Mouse (Mus musculus): ENCODE data around the gene Add3.

Add3 gene

DNA sequence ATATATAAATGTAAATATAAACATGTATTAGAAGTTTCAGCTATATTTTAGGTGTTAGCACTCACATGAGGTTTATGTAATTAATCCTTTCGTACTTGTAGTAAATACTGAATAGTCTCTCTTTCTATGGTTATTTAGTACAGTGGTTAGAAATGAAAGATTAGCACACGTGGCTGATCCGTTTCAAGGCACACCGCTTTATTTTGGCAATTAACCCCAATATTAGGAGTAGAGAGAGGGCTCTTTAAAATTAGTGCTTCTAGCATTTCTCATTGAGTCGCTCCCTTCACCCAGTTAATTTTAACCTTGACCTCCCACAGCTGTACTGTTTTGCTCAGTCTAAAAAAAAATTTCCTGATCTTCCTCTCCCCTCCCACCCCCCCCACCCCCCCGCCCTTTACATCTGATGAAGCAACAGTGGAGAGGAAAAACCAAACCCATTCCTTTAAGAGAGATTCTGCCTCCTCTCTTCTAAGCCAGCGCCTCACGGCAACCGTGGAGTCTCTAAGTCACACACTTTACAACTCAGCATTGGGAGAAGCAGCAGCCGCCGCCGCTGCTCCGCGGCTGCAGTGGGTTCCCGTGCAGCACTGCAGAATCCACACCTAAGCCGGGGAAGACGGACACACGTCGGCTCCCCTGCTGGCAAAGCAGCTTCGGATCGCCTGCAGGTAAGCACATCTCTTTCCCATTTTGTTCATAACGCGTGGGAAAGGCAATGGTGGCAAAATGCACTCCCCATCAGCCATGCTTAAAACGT lies at the start of gene Add3:
Gene Add3, plus strand, starts transcription at position 400 of the 760 bp plus-strand sequence.
- in situ Hi-C loops (cut with MseI, MboI): no loop called here

DNA sequence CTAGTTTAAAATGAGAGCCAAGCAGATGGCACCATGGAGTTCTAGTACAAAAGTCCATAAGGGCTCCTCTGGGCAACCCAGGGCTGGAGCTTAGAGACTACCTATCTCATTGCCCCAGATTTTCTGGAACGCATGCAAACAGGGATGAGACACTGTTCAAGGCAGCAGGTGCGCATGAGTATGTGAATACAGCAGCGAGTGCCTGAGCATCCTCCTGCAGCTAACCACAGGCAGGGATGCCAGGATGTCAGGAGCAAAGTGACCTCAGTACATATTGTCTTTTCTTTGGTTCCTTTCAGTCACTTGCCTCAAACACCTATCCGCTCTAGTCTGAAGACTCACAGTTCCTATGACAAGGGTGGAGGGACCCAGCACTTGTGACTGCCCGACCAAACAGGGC lies 49.6 kb upstream of the Add3 start:
- in situ Hi-C loops (cut with MseI, MboI): no loop called here

DNA sequence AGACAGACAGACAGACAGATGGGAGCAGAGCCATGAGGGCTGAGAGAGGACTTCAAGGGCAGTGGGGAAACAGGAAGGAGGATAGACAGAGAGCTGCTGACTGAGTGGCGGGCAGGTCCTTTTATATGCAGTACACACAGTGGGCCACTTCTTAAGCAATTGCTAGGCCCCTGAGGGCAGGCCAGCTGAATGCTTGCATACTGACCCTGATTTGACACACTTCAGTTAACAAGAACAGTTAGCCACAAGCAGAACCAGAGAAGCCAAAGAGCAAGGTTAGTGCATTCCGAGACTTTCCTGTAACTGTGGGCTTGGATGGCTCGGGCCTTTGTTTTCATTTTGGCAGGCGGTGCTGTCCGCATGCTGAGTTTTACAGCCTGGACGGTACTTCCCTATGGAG lies 48.0 kb upstream of the Add3 start:
- in situ Hi-C loops (cut with MseI, MboI): no loop called here

DNA sequence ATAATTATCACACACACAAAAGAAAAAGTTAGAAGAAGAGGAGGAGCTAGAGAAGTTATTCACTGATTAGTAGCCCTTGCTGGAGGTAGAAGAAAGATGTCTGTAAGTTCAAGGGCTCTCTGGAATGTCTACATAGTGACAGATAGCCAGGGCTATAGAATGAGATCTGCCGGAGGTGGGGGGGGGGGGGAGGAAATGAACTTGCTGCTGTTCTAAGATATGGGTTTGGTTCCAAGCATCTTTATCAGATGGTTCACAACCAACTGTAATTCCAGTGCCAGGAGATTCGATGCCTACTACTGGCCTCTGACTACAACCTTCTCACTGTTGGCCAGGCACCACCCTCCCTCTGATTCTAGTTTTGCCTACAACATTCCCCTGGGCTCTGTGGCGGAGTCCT lies 46.9 kb upstream of the Add3 start:
- in situ Hi-C loops (cut with MseI, MboI): no loop called here

DNA sequence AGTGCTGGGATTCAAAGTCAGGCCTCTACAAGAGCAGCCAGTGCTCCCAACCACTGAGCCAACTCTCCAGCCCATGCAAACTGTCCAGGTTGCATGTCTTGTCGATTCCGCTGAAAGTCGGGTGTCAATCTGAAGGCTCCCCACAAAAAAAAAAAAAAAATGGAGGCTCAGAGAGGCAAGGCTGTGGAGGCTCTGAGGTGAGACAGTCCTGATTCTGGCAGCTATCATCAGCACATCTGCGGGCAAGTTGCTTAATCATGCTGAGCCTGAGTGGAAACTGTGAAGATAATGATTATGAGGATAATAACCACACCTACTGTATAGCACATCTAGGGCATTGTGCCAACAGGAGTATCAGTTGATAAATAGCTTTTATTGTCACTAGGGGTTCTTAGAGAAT lies 45.6 kb upstream of the Add3 start:
- in situ Hi-C loops (cut with MseI, MboI): no loop called here

DNA sequence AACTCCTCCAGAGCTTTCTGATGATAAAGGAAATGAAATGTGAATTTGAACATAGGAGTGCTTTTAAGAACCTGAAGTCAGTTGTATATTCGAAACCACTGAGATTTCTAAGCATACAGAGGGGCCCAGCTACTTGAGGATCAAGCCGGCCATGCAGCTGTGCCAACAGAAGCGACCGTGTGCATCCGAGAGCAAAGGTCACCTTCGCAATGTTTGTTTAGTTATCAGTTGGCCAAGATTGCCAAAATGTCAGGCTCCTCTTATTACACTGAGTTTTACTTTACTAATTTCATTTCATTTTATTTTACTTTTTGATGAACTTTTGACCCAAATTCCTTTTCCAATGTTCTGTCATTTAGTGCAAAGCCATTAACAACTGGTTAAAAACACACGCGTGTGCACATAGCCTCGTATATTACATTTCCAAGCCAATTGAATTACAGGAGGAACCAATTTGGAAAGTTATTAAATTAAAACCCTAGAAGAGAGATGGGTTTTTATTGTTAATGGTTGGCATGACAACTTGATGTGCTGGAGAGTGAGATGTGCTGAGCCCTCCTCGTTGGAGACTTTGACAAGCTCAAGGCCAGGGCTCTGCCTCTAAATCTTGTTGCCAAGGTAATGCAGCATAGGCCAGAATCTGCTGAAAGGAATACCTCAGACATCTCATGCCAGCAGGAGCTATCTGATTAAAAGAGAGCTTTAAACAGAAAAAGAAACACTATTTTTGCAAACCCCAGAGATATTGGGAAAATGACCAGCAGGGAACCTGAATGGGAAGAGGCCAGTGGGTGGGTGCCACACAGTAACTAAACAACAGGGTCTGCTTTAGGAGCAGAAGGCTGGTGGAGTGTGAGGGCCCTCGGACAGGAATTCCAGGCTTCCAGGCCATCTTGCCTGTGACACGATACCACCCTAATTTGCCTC lies 38.6 kb upstream of the Add3 start:
- in situ Hi-C loops (cut with MseI, MboI): no loop called here

DNA sequence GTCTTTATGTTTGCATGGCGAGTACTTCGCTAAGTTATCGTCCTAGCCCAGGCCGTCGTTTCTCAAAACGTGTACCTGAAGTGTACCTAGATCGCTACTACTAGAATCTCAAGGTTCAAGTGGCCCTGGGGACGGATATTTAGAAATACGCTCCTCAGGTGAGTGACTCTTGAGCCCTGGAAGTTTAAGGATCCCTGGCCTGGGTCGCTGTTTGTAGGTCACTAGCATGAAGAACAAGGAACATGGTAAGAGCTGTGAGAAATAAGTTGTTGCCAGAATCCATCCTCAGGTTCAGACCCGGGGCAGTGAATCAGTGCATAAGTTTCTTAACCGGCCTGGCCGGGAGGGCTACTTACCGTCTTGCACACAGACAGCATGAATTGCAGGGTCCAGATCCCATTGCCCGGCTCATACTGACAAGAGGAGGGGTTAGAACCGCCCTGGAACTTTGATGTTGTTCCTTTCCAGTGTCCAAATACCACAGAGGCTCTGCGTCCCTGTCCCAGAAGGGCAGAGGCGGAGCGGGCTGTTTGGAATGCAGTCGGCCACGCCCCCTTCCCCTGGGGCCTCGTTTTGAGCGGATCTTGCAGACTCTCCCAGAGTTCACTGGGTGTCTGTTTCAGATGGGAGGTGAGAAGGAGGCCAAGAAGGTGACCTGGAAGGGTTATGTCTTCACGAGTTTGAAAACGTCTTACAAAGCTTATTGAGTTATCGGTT lies 34.7 kb upstream of the Add3 start:
- in situ Hi-C loops (cut with MseI, MboI): no loop called here

DNA sequence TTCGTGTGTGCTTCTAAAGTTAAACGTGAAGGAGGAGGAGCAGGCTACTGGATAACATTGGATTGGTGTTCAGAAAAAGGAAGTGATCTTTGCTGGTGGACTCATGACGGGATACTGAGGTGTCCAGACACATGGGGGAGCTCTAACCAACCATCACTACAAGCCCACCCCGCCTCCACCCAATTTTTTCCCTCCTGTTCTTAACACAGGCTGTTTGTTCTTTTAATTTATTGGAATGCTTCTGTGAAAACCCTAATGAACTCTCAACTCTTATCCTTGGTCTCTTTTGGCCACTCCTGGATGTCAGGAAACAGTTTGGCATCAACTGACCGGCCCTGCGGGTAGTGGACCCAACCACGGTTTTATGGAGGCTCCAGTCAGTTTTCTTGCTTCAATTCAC lies 33.3 kb upstream of the Add3 start:
- in situ Hi-C loops (cut with MseI, MboI): no loop called here

DNA sequence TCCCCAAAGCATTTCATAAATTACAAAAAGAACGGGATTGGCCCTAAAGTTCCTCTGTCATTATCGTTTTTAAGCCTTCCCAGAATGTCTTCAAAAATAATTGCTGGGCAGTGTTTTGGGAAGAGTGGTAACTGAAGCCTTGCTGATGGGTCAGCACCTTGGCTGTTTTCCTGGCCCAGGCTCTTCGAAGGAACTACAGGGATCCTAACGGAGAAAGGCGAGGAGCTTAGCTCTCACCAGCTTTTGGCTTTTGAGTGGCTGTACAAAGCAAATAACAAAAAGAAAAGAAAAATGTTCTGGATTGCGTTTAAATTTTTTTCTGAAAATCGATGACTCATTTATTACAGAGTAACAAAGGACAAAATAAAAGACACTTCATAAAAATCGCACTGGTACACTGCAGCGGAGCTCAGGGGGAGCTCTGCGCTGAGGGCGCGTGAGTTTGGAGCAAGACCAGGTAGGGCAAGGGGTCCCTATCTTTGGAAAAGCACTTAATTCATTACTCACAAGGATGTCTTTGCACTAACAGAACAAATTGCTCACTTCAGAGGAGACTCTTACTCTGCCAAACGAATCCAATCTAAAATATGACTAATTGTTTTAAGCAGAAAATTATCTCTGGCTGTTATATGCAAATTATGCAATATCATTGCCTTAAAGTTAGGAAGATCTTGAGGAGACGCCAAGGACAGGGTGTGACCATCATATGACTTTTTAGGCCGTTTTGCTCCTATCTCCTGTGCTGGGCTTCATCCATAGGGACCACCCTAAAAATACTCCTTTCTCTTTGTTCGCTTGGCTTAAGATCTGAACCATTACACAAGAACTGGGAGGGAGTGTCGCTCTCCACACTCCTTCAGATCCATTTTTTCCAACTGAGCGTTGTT lies 32.6 kb upstream of the Add3 start:
- in situ Hi-C loops (cut with MseI, MboI): no loop called here

DNA sequence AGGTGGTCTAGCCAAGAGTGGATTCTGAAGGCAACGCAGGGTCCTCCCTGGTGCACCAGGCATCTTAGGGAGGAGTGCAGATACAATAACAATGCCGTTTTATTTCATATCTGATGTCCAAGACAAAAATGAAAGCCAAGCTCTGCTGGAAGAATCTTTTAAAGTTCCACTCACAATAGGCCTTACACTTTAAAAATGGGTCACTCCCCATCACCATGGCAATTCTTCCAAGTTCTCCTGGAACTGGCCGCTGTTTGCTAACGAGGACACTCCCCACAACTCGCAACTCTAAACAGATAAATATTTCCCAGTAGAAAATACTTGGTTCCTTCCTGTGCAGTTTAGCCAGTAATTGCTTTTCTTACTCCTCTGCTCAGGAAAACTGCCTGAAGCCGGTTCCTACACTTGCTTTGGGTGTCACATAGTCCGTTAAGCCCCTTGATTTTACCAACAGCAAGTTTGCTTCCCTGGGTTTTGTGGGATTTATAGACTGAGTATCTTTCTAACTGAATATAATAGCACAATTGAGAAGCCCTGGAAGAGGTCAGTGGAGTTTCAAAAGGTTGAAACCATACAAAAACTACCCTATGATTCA lies 28.1 kb upstream of the Add3 start:
- in situ Hi-C loops (cut with MseI, MboI): no loop called here

DNA sequence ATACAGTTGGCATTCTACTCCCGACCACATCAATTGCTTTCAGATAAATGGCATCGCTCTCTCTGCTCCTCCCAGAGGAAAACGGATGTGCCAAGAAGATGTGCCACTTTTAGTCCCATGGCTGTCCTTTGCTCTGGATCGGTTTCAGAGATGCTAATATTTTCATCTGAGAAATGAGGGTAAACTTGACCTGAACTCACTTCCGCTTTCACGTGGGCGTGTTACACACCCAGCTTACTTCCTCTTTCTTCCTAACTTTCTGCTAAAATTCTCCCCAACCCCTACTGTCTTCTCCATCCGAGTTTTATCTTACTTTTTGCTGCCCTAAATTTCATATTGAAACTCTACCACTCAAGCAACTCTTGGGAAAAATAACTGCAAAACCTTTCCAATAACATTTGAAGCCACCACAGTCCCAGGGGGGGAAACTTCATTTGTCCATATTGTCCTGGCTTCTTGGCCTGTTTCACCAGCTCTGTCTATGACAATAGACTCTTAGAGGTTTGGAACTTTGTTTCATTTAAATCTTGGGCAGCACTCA lies 20.9 kb upstream of the Add3 start:
- in situ Hi-C loops (cut with MseI, MboI): no loop called here

DNA sequence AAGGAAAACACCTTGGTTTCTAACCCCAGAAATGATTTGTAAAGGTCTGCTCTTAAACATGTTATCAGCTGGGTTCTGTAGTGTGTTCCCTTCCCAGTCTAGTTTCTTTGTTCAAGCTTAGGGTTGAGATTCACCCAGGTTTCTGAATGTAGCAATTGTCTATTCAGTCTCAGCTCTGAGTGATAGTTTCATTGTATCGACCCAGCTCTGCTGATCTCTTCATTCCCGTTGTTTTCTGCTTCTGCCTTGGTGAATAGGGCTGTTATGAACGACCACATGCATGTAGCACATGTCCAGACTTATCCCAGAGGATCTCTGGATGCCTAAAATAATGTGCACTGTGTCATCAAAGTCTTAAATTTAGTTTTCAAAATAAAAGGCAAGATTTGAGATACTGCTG lies 19.8 kb upstream of the Add3 start:
- in situ Hi-C loops (cut with MseI, MboI): no loop called here

DNA sequence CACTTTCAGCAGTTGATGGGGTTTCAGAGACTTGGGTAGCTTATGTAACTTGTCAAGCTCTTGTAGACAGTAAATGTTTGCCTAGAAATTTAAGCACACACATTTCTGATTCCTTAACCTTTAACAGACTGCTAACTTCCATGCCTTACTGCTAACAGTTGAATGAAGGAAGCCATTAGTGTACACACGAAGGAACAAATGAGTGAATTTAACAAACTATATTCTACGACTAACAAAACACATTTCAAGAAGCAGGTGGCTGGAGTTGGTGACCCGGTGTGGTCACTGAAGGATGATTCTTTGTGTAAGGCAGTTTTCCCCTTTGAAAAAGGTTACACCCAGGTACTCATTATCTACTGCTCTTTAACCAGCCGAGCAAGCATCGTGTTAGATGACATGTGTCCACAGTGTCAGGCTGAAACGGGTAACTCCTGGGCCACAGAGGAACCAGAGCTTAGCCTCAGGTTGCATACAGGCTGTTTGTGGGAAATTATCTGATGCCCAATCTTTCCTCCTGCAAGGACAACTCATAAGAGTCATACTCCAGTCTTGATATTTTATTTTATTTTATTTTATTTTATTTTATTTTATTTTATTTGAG lies 17.5 kb upstream of the Add3 start:
- in situ Hi-C loops (cut with MseI, MboI): no loop called here

DNA sequence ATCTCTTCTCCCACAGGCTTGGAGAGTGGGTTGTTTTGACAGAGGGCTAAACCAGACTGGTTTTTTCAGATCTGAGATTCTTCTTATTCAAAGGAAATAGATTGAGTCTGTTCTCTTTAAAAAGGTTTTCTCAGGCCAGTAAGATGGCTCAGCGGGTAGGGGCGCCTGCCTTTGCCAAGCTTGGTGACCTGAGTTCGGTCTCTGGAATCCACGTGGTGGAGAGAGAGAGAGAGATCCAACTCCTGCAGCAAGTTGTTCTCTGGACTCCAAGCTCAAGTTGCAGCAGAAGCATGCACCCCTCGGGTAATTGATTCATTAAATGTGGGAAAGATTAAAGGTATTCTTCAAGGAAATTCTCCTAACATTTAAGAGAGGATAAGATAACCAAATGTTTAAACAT lies 16.9 kb upstream of the Add3 start:
- in situ Hi-C loops (cut with MseI, MboI): no loop called here

DNA sequence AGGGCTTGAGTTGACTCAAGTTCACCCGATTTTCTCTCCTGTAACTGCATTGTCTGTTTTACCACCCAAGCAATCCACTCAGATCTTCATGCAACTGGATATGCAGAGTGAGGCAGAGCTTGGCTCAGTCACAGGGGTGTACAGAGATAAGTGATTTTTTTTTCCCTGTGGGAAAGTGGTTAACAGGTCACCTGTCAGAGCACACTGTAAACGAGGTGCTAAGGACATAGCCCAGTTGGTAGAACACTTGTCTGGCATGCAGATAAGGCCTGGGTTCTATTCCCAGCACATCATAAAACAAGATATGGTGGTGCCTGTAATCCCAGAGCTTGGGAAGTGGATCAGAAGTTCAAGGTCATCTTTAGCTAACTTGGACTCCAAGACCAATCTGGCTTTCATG lies 14.6 kb upstream of the Add3 start:
- in situ Hi-C loops (cut with MseI, MboI): no loop called here

DNA sequence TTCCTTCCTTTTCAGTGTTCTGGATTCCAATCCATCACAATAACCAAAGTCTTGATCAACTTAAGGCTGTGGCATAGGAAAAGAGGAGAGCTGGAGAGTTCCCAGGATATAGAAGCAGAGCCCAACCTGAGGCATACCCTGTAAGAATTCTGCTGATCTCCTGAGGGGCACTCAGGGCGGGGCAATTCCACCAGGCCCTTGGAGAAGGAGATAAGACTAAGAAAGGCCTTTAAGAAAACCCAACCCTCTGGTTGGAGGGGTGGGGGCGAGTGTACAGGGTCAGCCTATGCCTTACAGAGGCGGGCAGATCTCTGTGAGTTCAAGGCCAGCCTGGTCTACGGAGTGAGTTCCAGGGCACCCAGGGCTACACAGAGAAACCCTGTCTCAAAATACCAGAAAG lies 13.7 kb upstream of the Add3 start:
- in situ Hi-C loops (cut with MseI, MboI): no loop called here

DNA sequence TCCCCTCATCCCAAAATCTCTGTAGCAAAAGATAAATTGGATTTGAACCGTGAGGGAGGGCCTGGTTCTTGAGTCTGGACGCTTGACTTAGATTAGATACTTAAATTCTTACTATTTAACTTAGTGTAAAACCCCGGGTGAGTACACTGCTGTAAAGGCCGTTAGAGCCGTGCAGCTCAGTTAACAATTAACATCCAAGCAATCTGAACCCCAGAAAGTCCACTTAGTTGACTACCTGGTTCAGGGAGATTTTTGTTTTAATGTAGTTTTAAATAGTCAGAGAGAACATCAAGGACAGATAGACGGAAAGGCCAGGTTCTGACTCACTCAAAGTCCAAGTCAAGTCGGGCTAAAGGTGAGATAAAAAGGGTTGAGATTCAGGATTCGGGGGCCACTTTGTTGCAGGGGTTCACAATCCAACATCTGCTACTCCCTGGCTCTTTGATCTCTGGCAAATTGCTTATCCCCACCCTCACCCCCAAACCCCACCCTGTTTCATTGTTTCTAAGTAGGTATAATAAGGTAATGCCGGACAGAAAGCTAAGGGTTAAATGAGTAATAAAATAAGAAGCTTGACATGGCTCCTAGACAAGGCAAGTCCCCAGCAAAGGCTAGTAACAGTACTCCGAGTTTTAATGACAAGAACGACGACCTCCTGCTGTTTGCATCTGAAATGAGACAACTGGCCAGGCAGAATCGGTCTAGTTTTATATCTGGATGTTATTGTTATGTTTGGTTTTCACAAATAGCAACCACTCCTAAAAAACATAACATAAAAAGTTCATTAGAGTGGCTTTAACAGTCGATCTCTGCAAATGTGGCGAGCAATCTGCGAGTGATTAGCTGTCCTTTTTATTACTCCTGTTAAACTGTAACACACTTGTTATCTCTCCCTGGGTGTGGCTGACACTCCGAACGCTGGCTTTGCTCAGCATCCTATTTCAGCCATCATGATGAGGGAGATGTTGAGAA lies 12.6 kb upstream of the Add3 start:
- in situ Hi-C loops (cut with MseI, MboI): no loop called here

DNA sequence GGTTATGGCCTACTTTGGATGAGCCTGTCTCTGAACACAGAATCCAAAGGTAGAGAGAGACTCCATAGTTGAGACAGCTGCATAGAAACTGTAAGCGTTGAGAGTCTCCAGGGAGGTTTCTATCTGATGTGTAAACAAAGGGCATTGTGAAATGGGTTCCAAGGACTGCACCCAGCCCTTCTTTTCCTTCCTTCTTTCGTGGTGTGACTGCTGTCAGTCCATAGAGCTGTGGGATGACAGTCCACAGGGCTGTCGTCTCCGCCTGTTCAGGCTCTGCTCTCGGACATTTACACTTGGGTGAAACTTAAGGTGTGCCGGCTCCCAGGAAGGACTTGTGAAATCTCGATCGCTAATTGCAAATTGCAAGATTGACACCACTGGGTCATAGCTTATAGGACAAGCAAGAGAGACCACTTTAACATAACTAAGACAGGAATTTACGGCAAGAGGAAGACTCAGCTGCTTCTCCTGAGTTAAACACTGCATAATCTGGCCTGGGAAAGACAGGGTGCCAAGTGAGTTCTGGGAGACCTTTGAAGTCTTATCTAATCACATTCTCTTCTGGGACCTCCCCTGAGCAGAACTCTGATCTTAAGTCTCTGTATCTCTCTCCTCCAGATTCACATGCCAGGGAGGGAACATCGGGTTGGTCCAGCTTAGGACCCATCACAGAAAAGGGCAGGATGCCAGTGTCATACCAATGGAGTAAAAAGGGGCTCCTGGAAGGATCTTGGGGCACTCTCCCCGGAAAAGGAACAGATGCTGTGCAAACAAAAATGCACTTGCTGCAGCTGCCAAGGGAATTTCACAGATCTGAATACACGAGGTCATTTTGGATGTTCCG lies 11.5 kb upstream of the Add3 start:
- in situ Hi-C loops (cut with MseI, MboI): no loop called here

All from mouse trophoblast stem cell (cell line).